Mouse (Mus musculus) cerebellum, postnatal 14 days (tissue): ENCODE data around the gene Adig.

Experiments
- DNase-seq, 2 experiments: peaks; one replicate each; pipeline ENCODE4 v3.0.0; 2021; ENCODE audit warnings: mixed read lengths in 2 of 2

The Adig gene

DNA sequence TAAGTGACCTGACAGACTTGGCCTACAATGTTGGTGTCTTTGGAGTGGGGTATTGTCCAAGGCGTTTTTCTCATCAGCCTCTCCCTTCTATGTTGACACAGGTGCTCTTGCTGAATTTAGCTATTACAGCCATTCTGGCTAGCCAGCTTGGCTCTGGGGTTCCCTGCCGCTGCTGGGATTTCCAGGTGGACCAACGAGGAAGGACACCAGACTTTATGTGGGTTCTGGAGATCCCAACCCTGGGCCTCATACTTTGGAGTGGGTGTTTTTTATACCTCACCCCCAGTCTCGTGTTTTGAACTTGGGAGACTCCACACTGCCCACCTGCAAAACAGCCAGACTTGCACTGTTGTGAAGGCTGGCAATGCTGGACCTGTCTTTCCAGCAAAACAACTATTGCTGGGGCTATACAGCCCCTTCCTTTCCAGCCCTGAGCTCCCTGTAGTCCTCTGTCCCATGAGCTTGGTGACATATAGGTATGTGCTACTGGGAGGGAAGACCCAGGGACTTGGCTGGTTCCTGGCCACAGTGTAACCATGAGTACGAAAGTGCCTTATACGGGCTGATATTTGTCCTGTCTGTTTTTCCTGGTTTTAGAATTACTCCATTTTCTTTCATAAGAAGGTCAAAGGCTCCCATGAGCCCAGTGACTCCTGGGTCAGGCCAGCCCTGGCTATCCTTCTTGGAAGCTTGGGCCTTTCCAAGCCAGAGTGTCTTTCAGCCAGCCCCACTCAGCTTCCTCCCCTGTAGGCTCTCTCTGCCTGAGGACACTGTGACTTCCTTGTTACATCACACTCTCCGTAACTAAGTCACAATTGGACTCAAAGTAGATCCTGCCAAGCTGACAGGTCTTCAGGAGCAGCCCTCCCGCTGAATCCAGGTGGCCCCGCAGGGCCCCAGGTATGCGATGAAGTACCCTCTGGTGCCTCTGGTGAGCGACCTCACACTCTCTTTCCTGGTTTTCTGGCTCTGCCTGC, at the start of gene Adig:
Adig (plus strand) TSS at position 777 of the 977 bp plus-strand sequence.
- no peak for DNase-seq

DNA sequence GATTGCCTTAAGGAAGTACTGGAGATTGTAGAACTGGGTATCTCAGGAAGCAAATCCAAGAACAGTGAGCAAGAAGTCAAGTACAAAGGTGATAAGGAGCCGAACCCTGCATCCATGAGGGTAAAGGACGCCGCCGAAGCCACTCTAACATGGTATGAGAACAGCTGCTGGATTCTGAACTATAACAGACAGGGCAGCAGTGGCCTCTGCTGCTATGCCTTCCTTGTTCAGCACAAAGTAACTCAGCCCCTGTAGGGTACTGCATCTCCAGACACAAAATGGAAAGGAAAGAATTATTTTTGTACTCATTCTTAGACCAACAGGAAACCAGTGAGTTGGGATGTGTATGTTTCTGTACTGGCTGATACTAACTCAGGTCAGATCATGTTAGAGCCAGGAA, 46.0 kb upstream of the Adig start:
- no peak for DNase-seq

DNA sequence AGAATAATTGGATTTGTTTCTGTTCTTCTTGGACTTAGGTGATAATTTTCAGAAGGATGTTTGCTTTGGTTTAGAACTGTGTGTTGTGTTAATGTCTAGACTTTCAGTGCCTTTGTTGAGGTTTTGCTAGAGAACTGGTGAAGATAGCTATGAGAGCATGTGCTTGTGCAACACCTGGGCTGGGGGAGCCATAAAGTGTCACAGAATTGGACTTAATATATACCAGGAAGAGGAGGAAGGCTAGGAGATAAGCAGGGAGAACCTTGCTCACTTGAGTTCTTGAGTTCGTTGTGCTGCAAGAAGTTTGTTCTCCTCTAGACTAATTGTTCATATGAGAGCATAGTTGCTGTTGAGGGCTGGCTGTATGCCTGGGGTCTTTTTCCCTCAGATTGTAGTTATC, 44.8 kb upstream of the Adig start:
- no peak for DNase-seq

DNA sequence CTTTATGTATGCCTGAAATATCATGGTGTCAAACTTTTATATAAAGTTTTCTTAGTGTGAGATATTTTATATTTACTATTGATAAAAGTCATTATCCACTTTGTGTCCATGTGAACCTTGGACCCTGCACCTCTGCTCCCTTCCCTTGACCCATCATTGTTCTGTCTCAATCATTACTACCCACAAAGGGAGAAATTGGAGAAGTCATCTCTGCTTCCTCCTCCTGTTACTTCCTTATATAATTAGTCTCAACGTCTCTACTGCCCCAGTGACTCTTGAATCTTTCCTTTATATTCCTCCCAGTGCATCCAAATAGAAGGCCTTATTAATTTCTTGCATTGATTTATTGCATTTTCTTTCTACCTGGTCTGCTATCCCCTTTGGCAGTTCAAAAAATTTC, 40.0 kb upstream of the Adig start:
- DNase-seq, result no peak

DNA sequence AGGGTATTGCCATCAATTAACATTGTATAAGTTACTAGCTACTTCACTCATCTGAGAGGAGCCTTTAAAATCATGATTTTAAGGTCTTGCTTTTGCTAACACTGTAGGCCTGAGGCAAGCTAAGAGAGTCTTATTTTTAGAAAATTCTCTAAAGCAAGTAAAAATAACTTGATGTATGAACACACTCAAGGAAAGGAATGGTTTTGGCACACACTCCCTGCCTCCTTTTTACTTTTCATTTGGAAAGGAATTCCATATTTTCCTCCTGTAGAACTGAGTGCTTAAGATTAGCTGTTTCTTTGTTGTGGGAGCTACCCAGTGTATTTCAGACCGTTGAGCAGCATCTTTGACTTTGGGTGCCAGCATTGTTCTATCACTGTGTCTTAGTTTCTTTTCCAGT, 28.3 kb upstream of the Adig start:
- DNase-seq, result no peak

DNA sequence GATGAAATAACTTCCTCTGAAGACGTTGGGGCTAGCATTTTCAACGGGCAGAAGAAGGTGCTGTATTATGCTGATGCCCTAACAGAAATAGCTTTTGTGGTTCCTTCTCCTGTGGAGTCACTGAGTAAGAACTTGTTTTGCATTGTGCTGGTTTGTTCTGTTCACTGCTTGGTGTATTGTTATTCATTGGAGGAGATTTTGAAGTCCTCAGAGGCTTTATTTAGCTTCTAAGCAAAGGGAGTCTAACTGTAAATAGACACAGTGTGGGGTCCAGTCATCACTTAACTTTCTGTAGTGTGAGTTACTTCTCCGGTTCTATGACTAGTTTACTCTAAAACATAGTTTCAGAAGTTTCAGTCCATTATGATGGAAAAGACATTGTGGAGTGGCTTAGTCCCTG, 24.8 kb upstream of the Adig start:
- DNase-seq, result no peak

DNA sequence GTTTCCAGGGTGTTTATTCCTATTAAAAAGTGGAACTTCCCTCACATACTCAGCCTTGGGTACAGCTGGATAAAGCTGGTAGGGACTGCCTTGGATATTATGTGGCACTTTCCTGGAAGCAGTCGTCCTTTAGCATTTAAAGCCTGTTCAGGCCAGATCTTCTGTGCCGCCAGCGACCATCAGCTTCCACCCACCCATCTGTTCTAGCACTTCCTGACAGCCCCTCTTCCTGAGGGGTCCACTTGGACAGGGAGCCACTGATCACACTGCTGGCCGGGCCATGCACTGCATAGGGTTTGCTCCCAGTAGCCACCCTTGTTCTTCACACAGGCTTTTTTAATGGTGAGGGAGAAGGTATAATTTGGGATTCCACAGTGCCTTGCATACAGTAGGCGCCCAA, 4.0 kb upstream of the Adig start:
- DNase-seq, result no peak

DNA sequence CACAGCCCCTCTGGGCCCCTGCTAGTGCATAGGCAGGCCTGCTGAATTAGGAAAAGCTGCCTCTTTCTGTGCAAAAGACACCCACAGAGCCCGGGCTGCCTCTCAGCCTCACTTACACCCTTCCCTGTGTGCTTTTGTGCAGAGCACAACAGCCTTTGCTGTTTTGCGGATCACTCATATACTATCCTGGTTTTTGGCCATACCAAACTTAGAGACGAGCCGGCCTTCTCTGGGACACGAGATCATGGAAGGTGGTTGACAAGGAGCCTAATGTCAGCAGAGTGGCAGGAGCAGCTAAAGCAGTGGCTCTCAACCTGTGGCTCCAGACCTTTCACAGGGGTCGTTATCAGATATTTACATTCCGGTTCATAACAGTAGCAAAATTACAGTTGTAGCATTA, 814 bp downstream of the Adig start:
- no peak for DNase-seq

DNA sequence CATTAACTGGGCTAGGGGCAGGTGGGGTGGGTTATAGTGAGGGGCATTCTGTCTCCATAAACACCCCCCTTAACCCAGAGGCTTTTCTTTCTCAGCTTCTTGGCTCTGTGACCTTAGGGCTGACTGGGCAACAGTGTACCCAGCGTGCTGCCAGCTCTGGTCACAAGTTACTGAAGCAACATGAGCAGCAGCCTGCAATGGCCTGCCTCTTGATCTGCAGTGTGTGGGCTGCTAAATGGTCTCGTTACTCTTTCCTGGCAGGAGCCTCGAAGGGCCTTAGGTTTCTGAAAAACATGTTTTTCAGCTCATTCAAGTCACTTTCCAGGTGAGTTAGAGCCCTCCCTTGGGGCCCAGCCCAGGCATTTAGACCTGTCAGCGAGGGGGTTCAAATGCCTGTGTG, 1.3 kb downstream of the Adig start:
- no peak for DNase-seq

DNA sequence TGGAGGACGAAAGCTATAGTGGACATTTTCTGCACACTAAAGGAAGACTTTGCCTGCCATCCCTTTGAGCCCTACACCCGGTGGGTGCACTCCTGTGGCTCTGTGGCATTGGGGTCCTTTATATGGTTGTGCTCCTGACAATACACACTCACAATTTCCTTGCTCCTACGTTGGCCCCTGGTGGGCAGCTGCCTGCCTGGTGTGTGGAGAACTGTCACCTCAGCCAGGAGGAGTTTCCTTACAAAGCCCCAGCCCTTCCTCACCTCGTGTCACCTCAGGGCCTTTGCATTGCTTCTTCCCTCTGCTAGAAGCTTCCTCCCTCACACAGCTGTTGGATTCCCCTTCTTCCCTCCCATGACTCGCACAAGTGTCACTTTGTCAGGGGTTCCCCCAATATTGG, 4.1 kb downstream of the Adig start:
- DNase-seq, result no peak

DNA sequence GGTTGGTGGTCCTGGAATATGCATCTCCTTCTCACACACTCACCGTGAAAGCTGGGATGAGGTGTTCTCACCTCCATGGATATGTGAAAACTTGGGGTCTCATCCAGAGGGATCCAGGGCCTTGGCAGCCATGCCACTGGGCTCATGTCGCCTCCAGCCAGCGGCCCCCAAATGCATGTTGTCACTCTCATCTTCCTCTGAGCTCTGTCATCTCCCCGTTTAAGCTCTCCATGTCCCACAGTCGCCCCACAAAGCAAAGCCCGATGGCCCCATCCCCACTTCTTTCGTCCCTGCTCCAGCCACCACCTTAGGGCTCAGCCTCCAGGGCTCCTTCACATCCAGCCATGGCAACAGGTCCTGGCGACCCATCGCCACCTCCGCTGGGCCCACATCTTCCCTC, 4.6 kb downstream of the Adig start:
- no peak for DNase-seq

DNA sequence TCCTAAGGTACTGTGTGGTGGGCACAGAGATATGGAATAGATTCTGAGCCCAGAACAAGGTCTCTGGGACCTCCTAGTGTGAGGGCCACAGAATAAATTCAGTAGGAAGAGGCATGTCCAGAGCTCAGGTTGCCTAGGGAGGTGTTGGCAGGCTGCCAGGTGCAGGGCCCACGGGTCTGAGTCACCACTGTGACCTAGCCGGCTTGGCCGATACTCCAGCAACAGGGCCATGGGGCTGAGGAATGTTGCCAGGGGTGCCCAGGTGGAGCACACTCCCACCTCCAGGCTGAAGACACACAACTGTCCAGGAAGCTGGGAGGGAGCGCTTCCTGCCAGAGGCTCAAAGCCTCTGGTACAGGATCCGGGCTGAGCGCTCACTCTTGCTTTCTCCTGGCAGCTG, 8.3 kb downstream of the Adig start:
- DNase-seq, result peak in 1 of 2 experiments; percentile 41

DNA sequence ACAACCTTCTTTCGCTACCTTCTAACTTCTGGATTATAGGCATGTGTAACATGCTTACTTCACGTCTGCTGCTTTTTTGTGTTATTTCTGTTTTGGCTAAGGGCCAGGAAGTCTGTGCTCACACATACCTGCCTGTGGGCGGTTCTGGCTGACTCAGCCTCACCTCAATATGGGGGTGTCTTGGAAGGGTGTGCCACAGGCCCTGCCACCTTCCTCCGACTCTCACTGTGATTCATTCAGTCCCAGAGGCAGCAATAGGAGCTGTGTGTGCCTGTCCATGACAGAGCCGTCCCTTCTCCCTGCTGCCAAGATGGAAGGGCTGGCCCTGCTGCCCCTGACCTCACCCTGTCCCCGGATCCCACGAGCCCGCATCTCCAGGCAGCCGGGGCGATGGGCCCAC, 10.1 kb downstream of the Adig start, which contains the start of gene Arhgap40:
Arhgap40 (plus strand) TSS at position 269 of the 400 bp plus-strand sequence.
- DNase-seq, result no peak

DNA sequence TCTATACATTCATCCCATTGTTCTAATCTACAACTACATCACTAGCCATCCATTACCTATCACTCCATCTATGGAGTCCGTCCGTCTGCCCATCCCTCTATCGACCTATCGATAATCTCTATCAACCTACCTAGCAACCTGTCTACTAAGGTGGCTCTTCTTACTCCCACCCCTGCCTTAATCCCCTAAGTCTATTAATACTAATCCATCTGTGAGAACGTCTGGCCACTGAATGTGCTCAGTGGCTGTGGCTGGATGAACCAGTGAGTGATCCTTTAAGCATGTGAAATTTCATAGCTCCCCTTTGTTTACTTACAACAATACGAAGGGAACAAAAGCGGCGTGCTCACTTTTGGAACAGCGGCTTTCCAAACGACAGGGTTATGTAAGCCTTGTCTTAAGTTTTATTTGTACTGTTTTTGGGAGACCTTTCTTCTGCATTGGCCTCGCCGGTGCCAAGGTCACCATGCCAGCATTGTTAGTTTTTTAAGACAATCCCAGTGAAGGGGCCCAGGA, 11.5 kb downstream of the Adig start:
- no peak for DNase-seq

DNA sequence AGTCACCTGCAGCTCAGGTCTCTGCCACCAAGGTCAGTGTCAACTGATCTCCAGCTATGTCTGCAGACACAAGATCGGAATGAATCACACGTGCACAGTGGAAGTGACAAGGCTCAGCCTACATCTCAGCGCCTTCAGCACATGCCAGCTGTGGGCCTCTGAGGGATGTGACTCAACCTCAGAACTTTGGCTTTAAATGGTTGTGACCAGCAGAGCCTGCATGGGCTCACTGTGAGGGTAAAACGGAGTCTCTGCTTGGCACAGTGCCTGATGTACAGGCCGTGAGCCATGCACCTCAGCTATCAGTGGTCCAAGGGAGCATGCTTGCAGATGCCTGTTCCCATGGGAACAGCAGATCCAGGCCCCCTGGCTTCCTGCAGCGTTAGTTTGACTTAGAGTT, 16.2 kb downstream of the Adig start:
- DNase-seq, result no peak

DNA sequence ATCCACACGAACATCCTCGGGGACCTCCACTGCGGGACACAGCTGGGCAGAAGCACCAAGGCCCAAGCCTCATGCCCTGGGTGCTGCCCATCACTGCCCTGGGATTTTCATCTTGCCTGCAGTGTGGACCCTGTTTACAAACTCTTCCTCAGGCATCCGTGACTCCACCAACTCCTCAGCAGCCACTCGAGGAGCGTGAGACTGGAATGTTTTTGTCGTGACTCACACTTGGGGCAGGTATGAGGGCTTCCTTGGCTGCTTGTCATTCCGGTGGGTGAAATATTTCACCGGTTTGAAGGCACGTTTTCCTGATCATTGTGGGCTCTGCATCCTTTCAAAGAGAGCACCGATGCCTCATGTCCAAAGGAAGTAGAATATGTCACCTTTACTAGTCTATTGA, 16.7 kb downstream of the Adig start:
- no peak for DNase-seq

DNA sequence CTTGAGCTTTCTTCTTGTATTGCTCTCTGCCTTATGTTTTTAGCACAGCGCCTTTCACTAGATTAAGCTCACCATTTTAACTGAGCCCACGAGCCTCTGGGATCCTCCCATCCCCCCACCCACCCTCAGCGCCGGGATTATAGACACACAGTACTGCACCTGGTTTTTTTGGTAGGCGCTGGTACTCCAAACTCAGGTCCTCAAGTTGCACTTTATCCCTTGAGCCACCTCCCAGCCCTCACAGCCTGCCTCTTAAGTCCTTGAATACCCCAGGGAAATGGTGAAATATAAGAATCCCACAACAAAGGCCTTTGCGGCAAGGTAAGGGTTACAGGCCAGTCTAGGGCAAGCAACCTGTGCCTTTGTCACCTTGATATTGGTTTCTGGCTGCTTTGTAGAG, 17.4 kb downstream of the Adig start:
- DNase-seq, result no peak

DNA sequence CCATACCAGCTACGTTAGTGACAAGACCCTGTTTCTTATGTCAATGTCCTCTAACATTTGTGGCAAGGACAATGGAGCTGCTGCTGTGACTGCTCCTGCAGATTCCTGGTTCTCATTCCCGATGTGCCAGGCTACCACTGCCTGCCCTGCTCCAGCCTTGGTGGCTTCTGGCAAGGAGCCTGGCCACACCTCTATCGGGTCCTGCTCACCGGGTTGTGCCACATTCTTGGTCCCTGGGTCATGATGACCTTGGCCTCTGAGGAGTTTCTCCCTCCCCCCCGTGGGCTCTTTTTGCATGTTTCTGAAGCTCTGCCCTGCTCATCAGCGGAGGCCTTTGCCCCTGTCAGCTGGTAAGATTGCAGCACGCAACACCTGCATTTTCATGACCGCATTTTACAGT, 20.6 kb downstream of the Adig start:
- no peak for DNase-seq

DNA sequence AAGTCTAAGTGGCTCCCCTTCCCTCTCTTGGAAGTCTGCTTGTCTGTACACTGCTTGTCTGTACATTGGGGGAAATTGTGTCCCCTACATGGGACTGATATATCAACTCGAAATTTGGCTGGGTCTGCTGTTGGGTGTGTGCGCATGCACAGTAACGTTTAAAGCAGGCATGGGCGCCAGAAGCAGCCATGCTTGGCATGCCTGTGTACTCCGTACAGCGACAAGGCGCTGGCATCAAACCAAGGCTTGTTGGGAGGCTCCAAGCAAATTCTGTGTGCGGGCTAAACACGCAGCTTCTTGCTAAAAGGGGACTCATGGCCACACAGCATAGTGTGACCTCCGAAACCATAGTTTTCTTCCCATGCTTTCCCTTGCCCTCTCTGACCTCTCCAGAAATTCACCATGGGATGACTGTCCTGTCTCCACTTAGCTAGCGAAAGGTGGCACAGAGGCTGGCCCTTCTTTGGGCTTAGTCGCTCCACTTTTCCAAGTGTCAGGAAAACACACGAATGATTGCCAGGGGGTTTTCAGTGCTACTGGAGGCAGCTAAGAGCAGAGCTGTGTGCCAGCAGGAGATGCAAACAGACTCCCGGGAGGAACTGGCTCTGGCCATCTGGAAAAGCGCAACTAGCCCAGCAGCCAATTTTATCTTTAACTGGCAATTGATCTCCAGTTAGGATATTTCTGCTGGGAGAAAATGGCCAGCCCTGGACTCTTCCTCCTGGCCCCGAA, 21.9 kb downstream of the Adig start:
- DNase-seq, result peak; percentile 39 to 58

DNA sequence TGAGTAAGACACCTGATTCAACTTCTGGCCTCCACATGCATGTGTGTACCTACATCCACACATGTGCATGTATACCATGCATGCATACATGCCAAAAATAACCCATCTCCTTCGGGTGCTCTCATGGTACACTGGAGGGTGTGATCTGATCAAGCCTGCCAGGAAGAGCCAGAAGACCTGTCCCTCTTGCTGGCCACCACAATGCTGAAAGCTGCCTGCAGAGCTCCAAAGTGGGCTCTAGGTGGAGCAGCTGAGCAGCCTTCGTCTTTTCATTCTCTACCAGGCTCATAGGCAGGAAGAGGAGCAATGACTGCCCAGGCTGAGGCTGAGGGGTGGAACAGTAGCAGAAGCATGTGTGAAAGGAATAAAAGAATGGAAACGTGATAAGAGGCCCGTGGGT, 31.7 kb downstream of the Adig start:
- DNase-seq, result peak; percentile 82 to 85

DNA sequence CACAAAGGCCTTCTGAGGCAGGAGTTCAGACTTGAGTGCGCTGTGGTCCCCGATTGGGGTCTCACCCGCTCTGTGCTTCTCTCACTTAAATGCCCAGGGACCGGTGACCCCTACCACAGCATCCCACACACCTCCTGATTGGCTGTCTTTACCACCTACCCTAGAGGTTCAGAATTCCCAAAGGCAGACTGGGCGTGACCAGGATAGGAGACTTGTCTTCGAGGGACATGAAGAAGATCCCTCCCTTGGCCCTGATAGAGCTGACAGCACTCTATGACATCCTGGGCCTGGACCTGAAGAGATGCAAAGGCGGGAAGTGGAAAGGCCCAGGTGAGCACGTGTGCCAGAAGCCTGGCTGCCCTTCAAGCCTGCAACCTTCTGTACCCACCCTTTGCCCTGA, 32.1 kb downstream of the Adig start:
- DNase-seq, result no peak

DNA sequence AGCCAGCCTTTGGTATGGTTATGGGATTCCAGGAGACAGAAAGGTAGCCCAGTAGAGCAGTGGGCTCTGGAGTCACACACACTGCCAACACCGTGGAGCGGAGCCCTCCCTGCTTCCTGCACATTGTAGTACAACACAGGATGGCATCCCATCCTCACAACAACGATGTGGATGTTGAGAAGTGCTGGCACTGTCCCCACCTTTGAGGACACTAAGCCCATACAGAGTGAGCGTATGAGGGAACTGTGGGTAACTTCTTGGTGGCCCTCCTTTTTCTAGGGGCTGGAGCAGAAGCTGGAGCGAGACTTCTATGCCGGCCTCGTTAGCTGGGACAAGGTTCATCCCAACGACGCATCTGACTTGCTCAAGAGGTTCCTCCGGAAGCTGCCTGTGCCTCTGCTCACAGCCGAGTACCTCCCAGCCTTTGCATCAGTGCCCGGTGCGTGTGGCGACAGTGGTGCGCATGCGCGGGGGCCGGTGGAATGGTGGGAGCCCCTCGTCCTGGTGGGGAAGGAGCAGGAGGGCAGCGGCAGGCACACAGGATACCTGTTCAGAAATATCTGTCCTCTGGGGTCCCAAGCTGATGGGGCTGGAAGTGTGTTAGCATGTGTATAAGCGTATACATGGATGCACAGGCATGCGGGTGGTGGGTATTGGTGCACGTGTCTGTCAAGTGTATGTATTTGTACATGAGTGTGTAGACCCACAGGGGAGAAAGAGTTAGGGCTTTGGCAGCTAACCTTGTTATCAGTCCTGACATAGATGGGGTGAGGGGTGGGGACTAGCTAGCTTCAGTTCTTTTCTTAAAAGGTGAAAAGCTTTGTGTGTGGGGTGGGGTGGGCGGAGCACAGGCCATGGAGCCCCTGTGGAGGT, 37.3 kb downstream of the Adig start:
- DNase-seq, result peak in 1 of 2 experiments; percentile 46

DNA sequence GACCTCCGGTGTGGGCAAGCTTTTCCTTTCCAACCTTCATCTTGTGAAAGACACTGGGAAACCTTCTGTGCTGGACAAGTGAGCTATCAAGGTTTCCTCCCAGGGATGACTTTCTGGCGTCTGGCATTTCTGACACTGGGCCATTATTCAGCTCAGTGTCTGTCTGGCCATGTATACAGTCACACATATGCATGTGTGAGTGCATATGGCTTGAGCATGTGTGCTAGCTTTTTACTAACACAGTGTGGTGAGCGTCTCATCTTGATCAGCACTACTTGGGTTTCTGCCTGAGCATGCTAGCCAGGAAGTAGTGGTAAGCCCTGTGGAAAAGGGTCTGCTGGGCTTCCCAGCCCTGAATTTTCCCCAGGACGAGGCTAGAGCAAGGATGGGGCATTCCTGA, 38.9 kb downstream of the Adig start:
- DNase-seq, result no peak
